ENCODE assay signal across 19 mouse cellular contexts in the genomic region with DNA sequence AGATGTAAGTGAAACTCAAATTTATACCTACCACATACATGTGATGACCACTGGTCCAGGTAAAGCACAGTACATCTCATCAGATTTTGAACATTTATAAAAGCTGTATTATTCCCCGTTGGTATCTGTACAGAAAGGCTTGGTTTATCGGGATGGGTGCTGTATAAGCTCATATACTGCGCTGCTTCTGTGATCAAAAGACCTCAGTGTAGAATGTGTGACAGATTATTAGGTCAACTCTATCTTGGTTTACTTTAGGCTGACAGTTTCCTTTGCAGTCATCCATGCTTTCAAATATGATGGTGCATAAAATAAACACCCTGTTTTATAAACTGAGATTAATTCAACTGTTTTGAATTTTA.
DNase-seq lines count a peak whose midpoint lies in the region; ATAC-seq lines count a peak whose summit lies in the region.
"Had no signal": no experiment of that assay in that cellular context is flagged by ENCODE, and none has a peak within 500 bp of the region (broad histone marks: within the 10 kb centered on the region; RNA-seq: fewer than 3 reads in every experiment).

No protein-coding gene starts in this region.

- DNase-seq in forebrain, embryonic 14.5 days (ENCODE audit: low spot score) = no peak
- DNase-seq in forebrain, embryonic 11.5 days (ENCODE audit: low spot score) = no peak
- DNase-seq in hindbrain, embryonic 10.5 days (ENCODE audit: low spot score) = no peak
- no peak for DNase-seq in neural tube, embryonic 11.5 days (ENCODE audit: low spot score)
- DNase-seq: adrenal gland, postnatal 14 days; cerebellum, adult 11-12 months; cerebellum, adult 9-10 months; cerebellum, postnatal 25 days; gastrocnemius, postnatal 36 days; heart, adult 11 months; heart, postnatal 36 days had no signal

- H3K36me3 ChIP-seq in forebrain, embryonic 14.5 days (ENCODE audit: control insufficient read depth, insufficient read depth, low read length) = no peaks in the 10 kb centered on the region
- H3K36me3 ChIP-seq in forebrain, embryonic 11.5 days (ENCODE audit: control insufficient read depth, insufficient read depth, low read length) = no peaks in the 10 kb centered on the region
- no peaks in the 10 kb centered on the region for H3K36me3 ChIP-seq in hindbrain, embryonic 16.5 days (ENCODE audit: control insufficient read depth, insufficient read depth, low read length)
- H3K36me3 ChIP-seq in hindbrain, embryonic 10.5 days = no peaks in the 10 kb centered on the region
- no peaks in the 10 kb centered on the region for H3K36me3 ChIP-seq in neural tube, embryonic 11.5 days (ENCODE audit: control insufficient read depth, insufficient read depth, low read length)
- H3K36me3 ChIP-seq in neural tube, embryonic 15.5 days = no peaks in the 10 kb centered on the region
- H3K36me3 ChIP-seq: embryonic facial prominence, embryonic 12.5 days; heart, embryonic 13.5 days had no signal

- H3K27me3 ChIP-seq in forebrain, embryonic 14.5 days (replicated peaks; ENCODE audit: control insufficient read depth, insufficient read depth, low read length) = no peaks in the 10 kb centered on the region
- H3K27me3 ChIP-seq in forebrain, embryonic 11.5 days (ENCODE audit: control insufficient read depth, insufficient read depth, low read length) = no peaks in the 10 kb centered on the region
- no peaks in the 10 kb centered on the region for H3K27me3 ChIP-seq in hindbrain, embryonic 16.5 days (replicated peaks; ENCODE audit: control insufficient read depth, insufficient read depth, low read length)
- no peaks in the 10 kb centered on the region for H3K27me3 ChIP-seq in hindbrain, embryonic 10.5 days (ENCODE audit: insufficient read depth, poor library complexity, severe bottlenecking)
- H3K27me3 ChIP-seq in neural tube, embryonic 11.5 days (ENCODE audit: control insufficient read depth, insufficient read depth, low read length) = no peaks in the 10 kb centered on the region
- H3K27me3 ChIP-seq in neural tube, embryonic 15.5 days (replicated peaks) = no peaks in the 10 kb centered on the region
- H3K27me3 ChIP-seq: CH12.LX; embryonic facial prominence, embryonic 12.5 days; heart, embryonic 13.5 days; Patski had no signal

- no peaks in the 10 kb centered on the region for H3K9me3 ChIP-seq in forebrain, embryonic 14.5 days (replicated peaks; ENCODE audit: control insufficient read depth, low read length)
- no peaks in the 10 kb centered on the region for H3K9me3 ChIP-seq in forebrain, embryonic 11.5 days (ENCODE audit: control insufficient read depth, low read length)
- H3K9me3 ChIP-seq in hindbrain, embryonic 16.5 days (ENCODE audit: control insufficient read depth, low read length) = no peaks in the 10 kb centered on the region
- H3K9me3 ChIP-seq in hindbrain, embryonic 10.5 days = no peaks in the 10 kb centered on the region
- H3K9me3 ChIP-seq in neural tube, embryonic 11.5 days (ENCODE audit: control insufficient read depth, low read length) = no peaks in the 10 kb centered on the region
- no peaks in the 10 kb centered on the region for H3K9me3 ChIP-seq in neural tube, embryonic 15.5 days (replicated peaks)
- H3K9me3 ChIP-seq: embryonic facial prominence, embryonic 12.5 days; heart, embryonic 13.5 days had no signal

- no peak overlapping the region for H3K27ac ChIP-seq in forebrain, embryonic 14.5 days (ENCODE audit: low read depth, low read length)
- H3K27ac ChIP-seq in forebrain, embryonic 11.5 days (ENCODE audit: low read depth, low read length) = no peak overlapping the region
- H3K27ac ChIP-seq in hindbrain, embryonic 16.5 days (ENCODE audit: low read depth, low read length) = no peak overlapping the region
- no peak overlapping the region for H3K27ac ChIP-seq in hindbrain, embryonic 10.5 days
- no peak overlapping the region for H3K27ac ChIP-seq in neural tube, embryonic 11.5 days (ENCODE audit: low read depth, low read length)
- no peak overlapping the region for H3K27ac ChIP-seq in neural tube, embryonic 15.5 days (replicated peaks)
- H3K27ac ChIP-seq: embryonic facial prominence, embryonic 12.5 days; heart, embryonic 13.5 days; hindbrain, postnatal 0 days had no signal

- 0 out of 2 replicates have a peak, but pooled peaks have one; percentile 21 for ATAC-seq in forebrain, embryonic 14.5 days
- no peak for ATAC-seq in forebrain, embryonic 11.5 days (replicated peaks; ENCODE audit: low FRiP score)
- ATAC-seq in hindbrain, embryonic 16.5 days = peak; percentile 20
- ATAC-seq in neural tube, embryonic 11.5 days (ENCODE audit: insufficient read depth, low FRiP score, low TSS enrichment) = peak; percentile 40; the same call in 1 of the 2 replicates
- ATAC-seq in neural tube, embryonic 15.5 days (ENCODE audit: low FRiP score) = no peak; the same call in 1 of the 2 replicates
- ATAC-seq: activated CD4-positive, CD25-positive, alpha-beta regulatory T cell, adult 4 months; hindbrain, postnatal 0 days; Patski had no signal

- peaks cover 14% of the 10 kb centered on the region for H3K4me1 ChIP-seq in forebrain, embryonic 14.5 days (ENCODE audit: control insufficient read depth, insufficient read depth, low read length)
- peaks cover 4% of the 10 kb centered on the region; the same call in 1 of the 2 replicates for H3K4me1 ChIP-seq in forebrain, embryonic 11.5 days (replicated peaks; ENCODE audit: control insufficient read depth, insufficient read depth, low read length)
- H3K4me1 ChIP-seq in hindbrain, embryonic 16.5 days (ENCODE audit: control insufficient read depth, insufficient read depth, low read depth, low read length) = peaks cover 7% of the 10 kb centered on the region
- H3K4me1 ChIP-seq in hindbrain, embryonic 10.5 days (replicated peaks) = peaks cover 26% of the 10 kb centered on the region
- H3K4me1 ChIP-seq in neural tube, embryonic 11.5 days (ENCODE audit: control insufficient read depth, insufficient read depth, low read length) = 0 out of 2 replicates have a peak, but pooled peaks cover 3% of the 10 kb centered on the region
- peaks cover 7% of the 10 kb centered on the region; the same call in 1 of the 2 replicates for H3K4me1 ChIP-seq in neural tube, embryonic 15.5 days

- no peak overlapping the region for H3K9ac ChIP-seq in forebrain, embryonic 14.5 days (ENCODE audit: low read length)
- no peak overlapping the region for H3K9ac ChIP-seq in forebrain, embryonic 11.5 days (ENCODE audit: low read length)
- no peak overlapping the region for H3K9ac ChIP-seq in hindbrain, embryonic 16.5 days (ENCODE audit: low read depth, low read length)
- no peak overlapping the region for H3K9ac ChIP-seq in neural tube, embryonic 11.5 days (ENCODE audit: low read length)
- H3K9ac ChIP-seq in neural tube, embryonic 15.5 days (replicated peaks) = no peak overlapping the region
- H3K9ac ChIP-seq: embryonic facial prominence, embryonic 12.5 days; heart, embryonic 13.5 days had no signal

- H3K4me2 ChIP-seq in forebrain, embryonic 14.5 days (ENCODE audit: low read length) = no peak overlapping the region
- no peak overlapping the region for H3K4me2 ChIP-seq in forebrain, embryonic 11.5 days (ENCODE audit: low read depth, low read length, severe bottlenecking)
- H3K4me2 ChIP-seq in hindbrain, embryonic 16.5 days (ENCODE audit: low read length) = no peak overlapping the region
- H3K4me2 ChIP-seq in neural tube, embryonic 11.5 days (ENCODE audit: low read depth) = no peak overlapping the region
- no peak overlapping the region for H3K4me2 ChIP-seq in neural tube, embryonic 15.5 days
- H3K4me2 ChIP-seq: embryonic facial prominence, embryonic 12.5 days; heart, embryonic 13.5 days had no signal

- WGBS in forebrain, embryonic 14.5 days = 85% methylated on average over 3 of the region's 3 CpGs
- WGBS in forebrain, embryonic 11.5 days = 93% methylated on average over 3 of the region's 3 CpGs
- 84% methylated on average over 3 of the region's 3 CpGs for WGBS in hindbrain, embryonic 16.5 days
- 90% methylated on average over 3 of the region's 3 CpGs for WGBS in hindbrain, embryonic 10.5 days
- 77% methylated on average over 3 of the region's 3 CpGs for WGBS in neural tube, embryonic 11.5 days
- WGBS in neural tube, embryonic 15.5 days = 66% methylated on average over 3 of the region's 3 CpGs

- H3K4me3 ChIP-seq in forebrain, embryonic 14.5 days (ENCODE audit: low read depth, low read length) = no peak overlapping the region
- no peak overlapping the region for H3K4me3 ChIP-seq in forebrain, embryonic 11.5 days (ENCODE audit: low read depth, low read length)
- no peak overlapping the region for H3K4me3 ChIP-seq in hindbrain, embryonic 16.5 days (ENCODE audit: low read length)
- no peak overlapping the region for H3K4me3 ChIP-seq in hindbrain, embryonic 10.5 days
- H3K4me3 ChIP-seq in neural tube, embryonic 11.5 days (ENCODE audit: low read depth, low read length) = no peak overlapping the region
- H3K4me3 ChIP-seq in neural tube, embryonic 15.5 days (replicated peaks) = no peak overlapping the region
- H3K4me3 ChIP-seq: embryonic facial prominence, embryonic 12.5 days; heart, embryonic 13.5 days had no signal

Comparison
In these comparisons a context has a peak if more than half of its experiments do, and no peak if none do; other contexts are left out.
1. ATAC-seq: peak in forebrain, embryonic 14.5 days (single experiment), hindbrain, embryonic 16.5 days (single experiment) and neural tube, embryonic 11.5 days (single experiment); none in forebrain, embryonic 11.5 days (single experiment) and neural tube, embryonic 15.5 days (single experiment).